Mouse (Mus musculus): ENCODE measurements around the gene Arhgap31. TPM values are rescaled to one million over a fixed set of nuclear protein-coding genes. Genes with fewer than 3 reads are reported as not detected.

Arhgap31 gene
- 2.0 and 6.3 TPM in 2 replicates for polyA plus RNA-seq (2014; fragmentation: Nextera tagmentation; extraction: Ambion mirVana)

GRCm38 (mm10) chr16:38712581-38713403 lies at the start of gene Arhgap31:
Gene Arhgap31, minus strand, starts transcription at chr16:38713274.
- peak; percentile 86 for ATAC-seq (ENCODE audit: low FRiP score, low TSS enrichment)
- H3K27me3 ChIP-seq (ENCODE audit: control insufficient read depth, insufficient read depth, low read length): no peaks in the 10 kb centered on the region
- peak within 1 kb of the TSS; percentile 94 for H3K4me2 ChIP-seq (ENCODE audit: low read length)
- H3K27ac ChIP-seq (replicated peaks; ENCODE audit: low read depth, low read length): peak within 1 kb of the TSS; percentile 70
- no peaks in the 10 kb centered on the region; the same call in 1 of the 2 replicates for H3K4me1 ChIP-seq (ENCODE audit: control insufficient read depth, insufficient read depth, low read length)
- no peaks in the 10 kb centered on the region for H3K9me3 ChIP-seq (ENCODE audit: control insufficient read depth, low read length)
- under 1% methylated on average over 74 of the region's 74 CpGs for WGBS
- peak within 1 kb of the TSS; percentile 69 for H3K9ac ChIP-seq (replicated peaks; ENCODE audit: low read length)
- DNase-seq: peak; percentile 80
- H3K4me3 ChIP-seq (replicated peaks; ENCODE audit: low read depth, low read length): peak within 1 kb of the TSS; percentile 62
- no peaks in the 10 kb centered on the region for H3K36me3 ChIP-seq (ENCODE audit: control insufficient read depth, insufficient read depth, low read length)

GRCm38 (mm10) chr16:38762401-38762800 lies 49.3 kb upstream of the Arhgap31 start:
- no peak for DNase-seq
- H3K4me1 ChIP-seq (ENCODE audit: control insufficient read depth, insufficient read depth, low read length): no peaks in the 10 kb centered on the region
- no peak overlapping the region for H3K4me2 ChIP-seq (ENCODE audit: low read length)
- H3K4me3 ChIP-seq (replicated peaks; ENCODE audit: low read depth, low read length): no peak overlapping the region
- H3K27me3 ChIP-seq (ENCODE audit: control insufficient read depth, insufficient read depth, low read length): no peaks in the 10 kb centered on the region
- WGBS: 85% methylated on average over 8 of the region's 8 CpGs
- H3K36me3 ChIP-seq (ENCODE audit: control insufficient read depth, insufficient read depth, low read length): peaks cover 36% of the 10 kb centered on the region
- H3K9ac ChIP-seq (replicated peaks; ENCODE audit: low read length): no peak overlapping the region
- H3K27ac ChIP-seq (replicated peaks; ENCODE audit: low read depth, low read length): no peak overlapping the region
- no peaks in the 10 kb centered on the region for H3K9me3 ChIP-seq (ENCODE audit: control insufficient read depth, low read length)
- ATAC-seq (ENCODE audit: low FRiP score, low TSS enrichment): no peak

GRCm38 (mm10) chr16:38761972-38762371 lies 48.9 kb upstream of the Arhgap31 start:
- Histone ChIP-seq H3K27ac (replicated peaks; ENCODE audit: low read depth, low read length) (no peak overlapping the region), H3K4me2 (ENCODE audit: low read length) (no peak overlapping the region), H3K4me3 (replicated peaks; ENCODE audit: low read depth, low read length) (no peak overlapping the region), H3K9ac (replicated peaks; ENCODE audit: low read length) (no peak overlapping the region), H3K27me3 (ENCODE audit: control insufficient read depth, insufficient read depth, low read length) (no peaks in the 10 kb centered on the region), H3K4me1 (ENCODE audit: control insufficient read depth, insufficient read depth, low read length) (no peaks in the 10 kb centered on the region), H3K9me3 (ENCODE audit: control insufficient read depth, low read length) (no peaks in the 10 kb centered on the region), H3K36me3 (ENCODE audit: control insufficient read depth, insufficient read depth, low read length) (peaks cover 31% of the 10 kb centered on the region)
- DNase-seq (no peak), ATAC-seq (ENCODE audit: low FRiP score, low TSS enrichment) (no peak)
- 89% methylated on average over 5 of the region's 5 CpGs for WGBS

GRCm38 (mm10) chr16:38760834-38761375 lies 47.8 kb upstream of the Arhgap31 start:
- Histone ChIP-seq H3K27ac (replicated peaks; ENCODE audit: low read depth, low read length) (no peak overlapping the region), H3K9ac (replicated peaks; ENCODE audit: low read length) (no peak overlapping the region), H3K4me2 (ENCODE audit: low read length) (no peak overlapping the region), H3K4me3 (replicated peaks; ENCODE audit: low read depth, low read length) (no peak overlapping the region), H3K36me3 (ENCODE audit: control insufficient read depth, insufficient read depth, low read length) (peaks cover 30% of the 10 kb centered on the region), H3K27me3 (ENCODE audit: control insufficient read depth, insufficient read depth, low read length) (no peaks in the 10 kb centered on the region), H3K4me1 (ENCODE audit: control insufficient read depth, insufficient read depth, low read length) (no peaks in the 10 kb centered on the region), H3K9me3 (ENCODE audit: control insufficient read depth, low read length) (no peaks in the 10 kb centered on the region)
- 89% methylated on average over 6 of the region's 6 CpGs for WGBS
- ATAC-seq (ENCODE audit: low FRiP score, low TSS enrichment) (no peak), DNase-seq (no peak)

- peaks cover 30% of the 10 kb centered on the region for H3K36me3 ChIP-seq (ENCODE audit: control insufficient read depth, insufficient read depth, low read length)
- no peaks in the 10 kb centered on the region for H3K4me1 ChIP-seq (ENCODE audit: control insufficient read depth, insufficient read depth, low read length)
- H3K4me3 ChIP-seq (replicated peaks; ENCODE audit: low read depth, low read length): no peak overlapping the region
- no peak overlapping the region for H3K4me2 ChIP-seq (ENCODE audit: low read length)
- H3K27ac ChIP-seq (replicated peaks; ENCODE audit: low read depth, low read length): no peak overlapping the region
- ATAC-seq (ENCODE audit: low FRiP score, low TSS enrichment) (no peak), DNase-seq (no peak)
- 94% methylated on average over 5 of the region's 5 CpGs for WGBS
- no peaks in the 10 kb centered on the region for H3K27me3 ChIP-seq (ENCODE audit: control insufficient read depth, insufficient read depth, low read length)
- no peak overlapping the region for H3K9ac ChIP-seq (replicated peaks; ENCODE audit: low read length)
- no peaks in the 10 kb centered on the region for H3K9me3 ChIP-seq (ENCODE audit: control insufficient read depth, low read length)
Measured at GRCm38 (mm10) chr16:38760239-38760638, 47.2 kb upstream of the Arhgap31 start.

GRCm38 (mm10) chr16:38758104-38758861 lies 45.2 kb upstream of the Arhgap31 start:
- no peak for DNase-seq
- H3K4me1 ChIP-seq (ENCODE audit: control insufficient read depth, insufficient read depth, low read length): no peaks in the 10 kb centered on the region
- H3K4me3 ChIP-seq (replicated peaks; ENCODE audit: low read depth, low read length): no peak overlapping the region
- no peak overlapping the region for H3K27ac ChIP-seq (replicated peaks; ENCODE audit: low read depth, low read length)
- no peaks in the 10 kb centered on the region for H3K9me3 ChIP-seq (ENCODE audit: control insufficient read depth, low read length)
- WGBS: 89% methylated on average over 12 of the region's 12 CpGs
- peaks cover 23% of the 10 kb centered on the region for H3K36me3 ChIP-seq (ENCODE audit: control insufficient read depth, insufficient read depth, low read length)
- ATAC-seq (ENCODE audit: low FRiP score, low TSS enrichment): no peak
- no peak overlapping the region for H3K4me2 ChIP-seq (ENCODE audit: low read length)
- no peak overlapping the region for H3K9ac ChIP-seq (replicated peaks; ENCODE audit: low read length)
- no peaks in the 10 kb centered on the region for H3K27me3 ChIP-seq (ENCODE audit: control insufficient read depth, insufficient read depth, low read length)

- H3K27ac ChIP-seq (replicated peaks; ENCODE audit: low read depth, low read length): no peak overlapping the region
- no peaks in the 10 kb centered on the region for H3K4me1 ChIP-seq (ENCODE audit: control insufficient read depth, insufficient read depth, low read length)
- H3K27me3 ChIP-seq (ENCODE audit: control insufficient read depth, insufficient read depth, low read length): no peaks in the 10 kb centered on the region
- peaks cover 23% of the 10 kb centered on the region for H3K36me3 ChIP-seq (ENCODE audit: control insufficient read depth, insufficient read depth, low read length)
- WGBS: 94% methylated on average over 19 of the region's 19 CpGs
- no peak overlapping the region for H3K4me2 ChIP-seq (ENCODE audit: low read length)
- DNase-seq (no peak), ATAC-seq (ENCODE audit: low FRiP score, low TSS enrichment) (no peak)
- no peaks in the 10 kb centered on the region for H3K9me3 ChIP-seq (ENCODE audit: control insufficient read depth, low read length)
- H3K9ac ChIP-seq (replicated peaks; ENCODE audit: low read length): no peak overlapping the region
- H3K4me3 ChIP-seq (replicated peaks; ENCODE audit: low read depth, low read length): no peak overlapping the region
Measured at GRCm38 (mm10) chr16:38757626-38758025, 44.6 kb upstream of the Arhgap31 start.

GRCm38 (mm10) chr16:38756572-38756971 lies 43.5 kb upstream of the Arhgap31 start:
- no peak overlapping the region for H3K4me3 ChIP-seq (replicated peaks; ENCODE audit: low read depth, low read length)
- no peak overlapping the region for H3K27ac ChIP-seq (replicated peaks; ENCODE audit: low read depth, low read length)
- WGBS: 89% methylated on average over 4 of the region's 4 CpGs
- no peaks in the 10 kb centered on the region for H3K4me1 ChIP-seq (ENCODE audit: control insufficient read depth, insufficient read depth, low read length)
- no peaks in the 10 kb centered on the region for H3K27me3 ChIP-seq (ENCODE audit: control insufficient read depth, insufficient read depth, low read length)
- no peak for DNase-seq
- no peaks in the 10 kb centered on the region for H3K9me3 ChIP-seq (ENCODE audit: control insufficient read depth, low read length)
- H3K36me3 ChIP-seq (ENCODE audit: control insufficient read depth, insufficient read depth, low read length): peaks cover 23% of the 10 kb centered on the region
- no peak overlapping the region for H3K9ac ChIP-seq (replicated peaks; ENCODE audit: low read length)
- ATAC-seq (ENCODE audit: low FRiP score, low TSS enrichment): no peak
- H3K4me2 ChIP-seq (ENCODE audit: low read length): no peak overlapping the region

Measured in midbrain, embryonic 14.5 days (tissue).